Mouse (Mus musculus): ENCODE data around the gene Ilk. TPM values are rescaled to one million over a fixed set of nuclear protein-coding genes. Genes with fewer than 3 reads are reported as not detected.
"Not testable (repeated sequence)": the region's sequence is repeated elsewhere in the genome, so short reads cannot be mapped to it uniquely, and the experiment has no call there.

Gene Ilk
- 488 and 618 TPM in 2 replicates for polyA plus RNA-seq (2012; rRNA removed)

DNA sequence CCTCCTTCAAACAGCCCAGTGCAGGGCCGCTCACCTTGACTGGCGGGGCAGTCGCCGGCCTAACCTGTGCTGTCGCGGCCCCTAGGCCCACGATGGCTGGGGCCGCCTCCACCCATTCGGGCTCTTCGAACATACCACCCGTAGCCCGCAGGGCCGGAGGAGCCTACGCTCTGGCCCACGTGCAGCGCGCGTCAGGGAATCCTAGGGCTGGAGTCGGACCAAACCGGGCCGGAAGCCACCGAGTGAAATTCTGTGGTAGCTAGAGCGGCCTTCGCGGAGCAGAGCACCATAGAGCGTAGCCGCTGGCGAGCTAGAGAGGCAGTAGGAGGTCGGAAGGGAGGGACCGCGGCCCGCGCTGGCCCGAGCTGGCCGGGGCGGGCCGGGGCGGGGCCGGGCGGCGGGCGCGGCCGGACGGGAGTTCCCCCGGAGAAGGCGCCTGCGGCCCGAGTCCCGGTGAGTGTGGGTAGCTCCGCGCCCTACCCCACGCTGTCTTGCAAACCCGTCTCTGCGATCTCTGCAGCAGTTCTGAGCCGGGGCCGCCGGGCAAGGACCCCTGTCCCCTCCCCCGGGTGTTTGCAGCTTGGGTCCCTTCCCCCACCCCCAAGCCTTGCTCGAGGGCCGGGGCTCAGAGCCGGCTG, at the start of gene Ilk:
Gene Ilk, plus strand, starts transcription at position 329 of the 638 bp plus-strand sequence.
- peak; percentile 91 for DNase-seq (ENCODE audit: low spot score)

DNA sequence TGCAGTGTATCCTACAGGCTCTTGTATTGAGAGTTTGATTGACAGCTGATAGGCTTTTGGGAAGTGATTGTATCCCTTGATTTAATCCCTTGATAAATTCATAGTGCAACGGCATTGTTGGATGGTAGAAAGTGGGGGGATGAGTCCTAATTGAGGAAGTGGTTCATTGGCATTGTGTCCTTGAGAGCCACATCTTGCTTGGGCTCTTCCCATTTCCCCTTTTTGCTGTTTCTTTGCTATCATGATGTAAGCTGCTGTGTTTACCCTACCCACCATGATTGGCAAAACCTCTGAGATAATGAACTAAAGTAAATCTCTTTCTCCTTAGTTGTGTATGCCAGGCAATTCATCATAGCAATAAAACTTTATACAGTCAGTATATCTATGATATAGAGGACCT, 45.5 kb upstream of the Ilk start:
- no peak for DNase-seq (ENCODE audit: low spot score)

DNA sequence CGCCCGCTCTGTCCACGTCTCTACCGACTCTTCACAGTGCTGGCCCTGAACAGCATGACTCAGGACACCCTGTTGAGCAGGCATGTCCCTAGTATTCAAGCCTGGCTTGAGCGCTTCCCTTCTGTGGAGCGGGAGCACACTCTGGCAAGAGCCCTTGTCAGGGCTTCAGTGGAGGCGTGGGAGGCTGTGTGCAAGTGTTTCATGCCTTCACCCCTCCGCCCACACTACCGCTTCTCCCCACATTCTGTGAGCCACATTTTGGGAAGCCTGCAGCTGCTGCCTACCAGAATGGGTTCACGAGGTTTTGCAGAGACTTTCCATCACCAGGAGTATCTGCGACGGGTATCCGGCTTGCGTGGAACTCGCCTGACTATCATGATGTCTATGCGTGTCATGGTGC, 33.2 kb upstream of the Ilk start:
- no peak for DNase-seq (ENCODE audit: low spot score)

DNA sequence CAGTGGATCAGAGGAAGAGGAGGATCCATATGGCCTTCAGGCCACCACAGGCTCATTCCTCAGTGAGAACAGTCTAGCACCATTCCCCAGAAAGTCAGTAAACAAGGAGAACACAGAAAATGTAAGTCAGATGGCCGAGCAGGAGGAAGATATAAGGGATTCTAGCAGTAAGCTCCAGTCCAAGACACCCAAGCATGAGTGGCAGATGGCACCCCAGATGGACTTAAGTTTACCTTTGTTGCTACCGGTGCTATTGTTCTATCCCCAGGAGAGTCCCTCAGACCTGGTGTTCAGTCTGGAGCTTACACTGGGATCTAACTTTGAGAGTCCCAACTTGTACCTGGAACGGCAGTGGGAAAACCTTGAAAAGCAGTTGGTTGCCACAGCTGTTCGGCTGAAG, 32.6 kb upstream of the Ilk start:
- DNase-seq (ENCODE audit: low spot score): no peak

DNA sequence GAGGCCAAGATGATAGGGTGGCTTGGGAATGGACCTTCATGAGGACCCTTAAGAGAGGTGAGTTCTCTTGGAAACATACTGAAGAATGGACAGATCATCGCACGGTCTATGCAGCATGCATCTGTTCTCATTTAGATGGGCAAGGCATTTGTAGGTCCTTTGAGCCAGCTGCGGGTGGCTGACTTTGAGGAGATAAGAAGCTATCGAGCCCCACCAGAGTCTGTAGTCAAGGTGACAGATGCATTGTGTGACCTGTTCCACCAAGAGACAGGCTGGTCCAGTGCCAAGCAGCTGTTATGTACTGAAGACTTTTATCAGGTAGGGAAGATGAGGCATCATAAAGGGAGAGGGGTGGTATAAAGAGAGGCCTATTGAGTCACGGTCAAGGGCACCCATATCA, 27.7 kb upstream of the Ilk start:
- DNase-seq (ENCODE audit: low spot score): no peak

DNA sequence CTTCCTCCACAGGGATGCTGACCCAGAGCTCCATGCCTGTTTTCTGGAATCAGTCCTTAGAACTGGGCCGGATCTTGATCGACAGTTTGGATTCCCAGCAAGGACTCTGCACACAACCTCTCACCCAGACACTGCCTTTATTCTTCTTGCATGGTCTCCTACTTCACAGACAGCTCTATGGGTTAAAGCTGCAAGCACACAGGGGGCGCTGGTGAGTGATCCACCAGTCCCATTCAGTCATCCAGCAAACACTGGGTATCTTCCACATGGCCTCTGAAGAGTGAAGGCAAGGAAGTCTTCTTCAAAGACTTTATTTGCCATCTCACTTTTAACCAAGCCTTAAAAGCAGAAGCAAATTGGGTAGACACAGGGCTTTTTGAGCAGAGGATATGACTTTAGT, 21.0 kb upstream of the Ilk start:
- DNase-seq (ENCODE audit: low spot score): no peak

DNA sequence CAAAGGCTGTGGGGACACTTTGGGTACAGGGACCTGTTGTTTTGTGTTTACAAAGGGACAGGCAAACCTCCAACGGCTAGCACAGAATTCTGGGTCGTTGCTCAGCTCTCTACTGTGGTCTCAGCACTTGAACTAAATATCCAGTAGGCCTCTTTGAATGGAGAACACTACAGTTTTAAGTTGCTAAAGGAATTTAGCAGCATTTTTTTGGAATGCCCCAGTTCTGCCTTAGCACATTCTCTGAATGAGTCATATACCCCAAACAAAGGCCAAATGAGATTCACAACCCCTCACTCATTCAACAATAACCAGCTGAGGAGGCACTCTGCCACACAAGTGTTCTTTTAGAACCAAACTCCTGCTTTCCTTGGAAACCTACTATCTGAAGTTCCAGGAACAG, 14.5 kb upstream of the Ilk start:
- no peak for DNase-seq (ENCODE audit: low spot score)

DNA sequence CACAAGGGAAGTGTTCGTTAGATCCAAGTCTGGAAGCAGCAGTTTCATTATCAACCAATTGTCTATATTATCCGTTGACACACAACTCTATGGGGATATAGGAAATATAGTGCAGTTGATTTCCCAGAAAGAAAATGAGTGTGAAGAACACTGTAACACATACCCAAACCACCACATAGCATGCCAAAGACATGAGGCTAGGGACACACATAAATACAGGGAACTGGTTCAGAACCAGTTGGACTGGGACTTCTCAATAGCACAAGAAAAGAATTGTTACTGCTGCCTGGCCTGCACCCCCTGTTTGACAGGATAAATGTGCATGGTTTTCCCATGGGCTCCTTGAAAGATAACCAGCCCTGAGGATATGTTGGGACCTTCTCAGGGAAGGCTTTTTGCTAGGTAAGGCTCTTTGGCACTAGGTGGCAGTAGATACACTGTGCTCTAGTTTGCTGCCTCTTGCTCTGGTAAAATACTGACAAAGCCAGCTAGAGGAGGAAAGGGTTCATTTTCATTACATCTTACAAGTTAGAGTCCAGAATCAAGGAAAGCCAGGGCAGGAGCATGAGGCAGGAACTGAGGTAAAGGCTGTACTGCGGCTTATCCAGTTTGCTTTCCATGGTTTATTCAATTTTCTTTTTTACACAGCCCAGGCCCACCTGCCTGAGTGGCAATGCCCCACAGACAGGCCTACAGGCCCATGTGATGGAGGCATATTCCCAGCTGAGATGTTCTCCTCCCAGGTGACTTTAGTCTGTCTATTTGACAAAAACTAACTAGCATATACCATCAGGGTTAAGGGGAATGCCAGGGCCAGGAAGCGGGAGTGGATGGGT, 10.0 kb upstream of the Ilk start:
- DNase-seq (ENCODE audit: low spot score): no peak

DNA sequence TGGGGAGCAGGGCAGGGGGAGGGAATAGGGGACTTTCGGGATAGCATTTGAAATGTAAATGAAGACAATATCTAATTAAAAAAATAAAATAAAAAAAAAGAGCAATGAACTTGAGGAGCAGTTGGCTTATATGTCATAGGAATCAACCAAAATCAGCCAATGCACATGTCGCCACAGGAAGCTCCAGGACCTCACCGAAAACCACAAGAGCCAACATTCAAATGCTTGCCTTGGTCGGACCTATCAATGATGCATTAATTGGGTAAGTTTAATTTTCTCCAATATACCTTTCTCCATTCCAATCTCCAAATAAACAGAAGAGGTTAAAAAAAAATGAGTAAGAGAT, 9.4 kb upstream of the Ilk start:
- DNase-seq (ENCODE audit: low spot score): no peak

DNA sequence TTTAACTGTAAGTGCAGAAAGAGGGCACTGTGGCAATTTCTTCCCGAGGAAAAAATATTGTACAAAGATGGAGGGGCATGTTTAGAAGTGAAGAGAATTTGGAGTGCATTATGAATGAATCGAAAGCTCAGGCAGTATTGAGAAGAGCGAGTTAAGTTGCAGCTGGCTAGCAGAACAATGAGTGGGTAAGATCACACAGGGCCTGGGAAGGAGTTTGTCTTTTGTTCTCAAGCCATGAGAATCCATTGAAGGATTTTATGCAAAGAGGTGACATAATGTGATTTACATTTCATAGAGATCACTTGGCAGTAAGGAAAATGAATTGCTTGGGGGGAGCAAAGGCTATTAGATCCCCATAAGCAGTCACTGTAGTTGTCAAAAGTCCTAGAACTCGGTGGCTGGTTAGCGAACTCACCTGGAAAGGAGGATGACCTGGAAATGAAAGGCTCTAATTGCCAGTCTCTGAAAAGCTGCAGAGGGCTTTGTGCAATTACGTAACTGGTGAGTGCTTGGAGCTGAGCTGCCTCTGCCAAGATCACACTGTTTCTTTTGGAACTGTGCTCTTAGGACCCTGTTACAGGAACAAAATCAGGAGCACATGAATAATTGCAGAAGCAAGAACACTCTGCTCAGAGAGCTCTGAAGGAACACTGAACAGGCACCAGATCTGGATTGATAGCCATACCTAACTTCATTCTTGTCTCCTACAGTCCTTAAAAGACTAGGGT, 7.5 kb upstream of the Ilk start:
- no peak for DNase-seq (ENCODE audit: low spot score)

DNA sequence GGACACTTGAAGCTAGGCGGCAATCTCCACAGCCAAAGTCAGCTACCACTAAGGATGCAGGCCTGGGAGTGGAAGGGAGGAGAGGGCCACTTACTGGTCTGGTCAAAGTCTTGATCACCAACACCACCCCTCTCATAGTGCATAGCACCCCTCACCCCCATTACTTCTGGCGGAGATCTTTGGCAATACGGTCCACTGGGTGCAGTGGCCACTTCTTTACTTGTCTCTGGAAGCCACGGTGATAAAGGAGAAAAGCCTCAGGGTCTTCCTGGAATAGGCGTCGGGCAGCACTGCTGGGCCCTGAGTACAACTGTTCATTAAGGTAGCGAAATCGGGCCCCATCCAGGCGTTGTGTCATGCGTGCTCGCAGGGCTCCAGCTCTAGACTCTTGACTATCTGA, 2.6 kb upstream of the Ilk start:
- DNase-seq (ENCODE audit: low spot score): no peak

DNA sequence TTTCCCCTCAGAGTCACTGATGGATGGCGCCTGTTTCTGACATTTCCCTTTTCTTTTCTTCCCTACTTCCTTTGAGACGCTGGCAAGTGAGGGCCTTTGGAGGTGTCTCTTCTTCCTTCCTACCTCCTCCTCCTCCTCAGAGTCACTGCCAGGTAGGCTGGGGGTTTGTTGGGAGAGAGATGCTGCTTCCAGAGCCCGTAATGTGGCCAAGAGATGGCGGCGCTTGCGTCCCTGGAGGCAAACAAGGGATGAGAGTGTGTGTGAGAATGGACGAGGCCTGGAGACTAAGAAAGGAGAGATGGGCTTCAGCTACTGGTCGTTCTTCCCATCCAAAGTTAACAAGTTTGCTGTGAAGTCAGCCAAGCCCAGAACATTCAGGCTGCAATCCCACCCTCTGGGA, 1.6 kb upstream of the Ilk start:
- no peak for DNase-seq (ENCODE audit: low spot score)

DNA sequence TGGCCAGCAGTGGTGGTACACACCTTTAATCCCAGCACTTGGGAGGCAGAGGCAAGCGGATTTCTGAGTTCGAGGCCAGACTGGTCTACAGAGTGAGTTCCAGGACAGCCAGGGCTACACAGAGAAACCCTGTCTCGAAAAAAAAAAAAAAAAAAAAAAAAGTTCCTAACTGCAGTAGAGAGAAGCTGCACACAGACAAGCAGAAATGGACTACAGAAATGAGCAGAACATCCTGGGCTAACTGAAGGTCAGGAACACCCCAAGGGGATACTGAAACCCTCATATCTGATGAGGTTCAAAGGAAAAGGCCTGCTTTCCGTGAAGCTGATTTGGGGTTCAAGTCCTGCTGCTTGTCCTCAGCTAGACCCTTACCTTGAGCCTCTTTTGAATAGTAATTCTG, 928 bp upstream of the Ilk start:
- not testable (repeated sequence) for DNase-seq (ENCODE audit: low spot score)

DNA sequence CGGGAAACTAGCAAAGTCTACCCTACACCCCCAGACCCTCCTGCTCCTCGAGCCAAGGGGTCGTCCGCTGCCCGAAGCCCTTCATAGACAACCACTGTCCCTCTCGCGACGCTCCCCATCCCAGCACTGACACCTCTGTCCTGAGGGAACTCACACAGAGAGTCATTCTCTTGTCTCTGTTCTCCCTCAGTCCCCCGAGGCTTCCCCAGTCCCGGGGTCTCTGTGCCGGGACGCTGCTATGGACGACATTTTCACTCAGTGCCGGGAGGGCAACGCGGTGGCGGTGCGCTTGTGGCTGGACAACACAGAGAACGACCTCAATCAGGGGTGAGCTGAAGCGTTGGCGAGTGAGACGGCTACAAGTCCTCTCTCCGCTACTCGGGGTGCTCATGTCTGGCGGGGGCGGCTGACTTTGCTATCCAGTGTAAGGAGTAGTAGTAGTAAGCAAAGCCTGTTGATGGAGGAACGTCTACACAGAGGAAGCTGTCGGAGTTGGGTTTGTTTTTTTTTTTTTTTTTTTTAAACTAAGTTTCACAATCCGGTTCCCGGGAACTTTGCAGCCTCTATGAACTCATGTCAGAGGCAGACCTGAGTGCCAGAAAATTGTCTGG, 624 bp downstream of the Ilk start, which contains the start of gene Rrp8:
Gene Rrp8, minus strand, starts transcription at position 475 of the 611 bp plus-strand sequence.
- peak; percentile 57 for DNase-seq (ENCODE audit: low spot score)

DNA sequence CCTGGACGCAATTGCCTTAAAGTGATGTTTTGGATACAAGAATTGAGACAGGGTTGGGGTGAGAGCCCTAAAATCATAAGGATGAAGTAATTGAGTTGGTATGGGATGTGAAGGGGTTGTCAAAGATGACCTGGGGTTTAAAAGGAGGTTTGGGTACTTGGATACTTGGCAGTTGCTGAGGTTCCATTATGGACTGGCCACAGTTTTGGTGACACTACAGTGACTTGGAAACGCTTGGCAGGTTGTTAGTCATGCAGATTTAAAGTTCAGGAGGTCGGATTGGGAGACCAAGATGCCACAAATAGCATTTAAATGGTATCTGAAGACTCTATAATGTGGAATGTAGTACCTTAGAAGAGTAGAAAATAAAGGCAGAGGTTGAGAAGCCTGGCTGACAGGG, 1.3 kb downstream of the Ilk start:
- no peak for DNase-seq (ENCODE audit: low spot score)

DNA sequence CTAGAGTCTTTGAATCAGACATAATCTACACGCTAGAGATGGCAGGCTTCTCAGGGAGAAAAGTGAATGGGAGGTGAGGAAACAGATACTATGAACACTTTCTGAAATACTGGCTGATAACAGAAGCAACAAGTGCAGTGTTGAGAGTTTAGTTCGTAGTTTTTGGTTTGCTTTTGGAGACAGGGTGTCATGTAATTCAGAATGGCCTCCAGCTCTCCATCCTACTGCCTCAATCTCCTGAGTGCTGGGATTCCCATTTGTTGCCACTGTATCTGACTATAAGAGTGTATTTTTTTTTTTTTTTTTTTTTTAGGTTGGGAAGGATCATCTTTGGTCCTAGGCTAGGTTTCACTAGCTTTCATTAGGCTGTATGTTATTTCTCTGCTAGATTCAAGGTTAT, 1.9 kb downstream of the Ilk start:
- no peak for DNase-seq (ENCODE audit: low spot score)

DNA sequence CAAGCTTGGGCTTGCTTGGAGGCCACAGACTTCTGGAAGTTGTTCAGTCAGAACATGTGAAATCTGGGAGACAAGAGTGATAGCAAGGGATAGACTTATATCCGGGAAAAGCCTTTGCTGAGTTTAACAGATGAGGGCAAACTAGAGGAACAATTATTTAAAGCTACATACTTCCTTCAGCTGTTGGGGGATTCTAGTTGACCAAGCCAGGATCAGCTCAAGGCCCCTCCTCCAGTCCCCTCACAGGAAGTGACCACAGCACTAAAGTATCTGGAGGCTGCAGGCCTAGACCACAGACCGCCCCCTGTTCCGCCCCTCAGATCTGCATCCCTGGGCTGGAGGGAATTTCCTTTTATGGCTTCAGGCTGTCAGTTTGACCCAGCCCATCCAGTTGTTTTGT, 2.6 kb downstream of the Ilk start:
- DNase-seq (ENCODE audit: low spot score): no peak

DNA sequence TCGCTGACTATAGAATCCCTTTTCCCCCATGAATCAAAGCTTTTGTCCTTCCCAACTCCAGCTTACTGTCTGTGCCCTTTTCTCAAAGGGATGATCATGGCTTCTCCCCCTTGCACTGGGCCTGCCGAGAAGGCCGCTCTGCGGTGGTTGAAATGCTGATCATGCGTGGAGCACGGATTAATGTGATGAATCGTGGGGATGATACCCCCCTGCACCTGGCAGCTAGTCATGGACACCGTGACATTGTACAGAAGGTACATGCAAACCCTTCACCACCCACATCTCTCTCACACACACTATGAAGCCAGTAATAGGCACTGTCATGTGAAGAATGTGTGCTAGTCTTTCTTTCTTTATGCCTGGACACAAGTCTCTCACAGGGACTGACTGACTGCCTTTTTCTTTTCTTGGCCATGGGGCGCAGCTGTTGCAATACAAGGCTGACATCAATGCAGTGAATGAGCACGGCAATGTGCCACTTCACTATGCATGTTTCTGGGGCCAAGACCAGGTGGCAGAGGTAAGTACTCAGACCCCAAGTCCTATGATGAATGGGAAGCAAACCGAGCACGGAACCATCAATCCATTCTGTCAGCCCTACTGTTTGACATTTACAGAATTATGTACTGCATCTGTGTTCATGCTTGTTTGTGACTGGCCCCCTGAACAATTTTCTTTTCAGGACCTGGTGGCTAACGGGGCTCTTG, 3.9 kb downstream of the Ilk start:
- DNase-seq (ENCODE audit: low spot score): no peak

DNA sequence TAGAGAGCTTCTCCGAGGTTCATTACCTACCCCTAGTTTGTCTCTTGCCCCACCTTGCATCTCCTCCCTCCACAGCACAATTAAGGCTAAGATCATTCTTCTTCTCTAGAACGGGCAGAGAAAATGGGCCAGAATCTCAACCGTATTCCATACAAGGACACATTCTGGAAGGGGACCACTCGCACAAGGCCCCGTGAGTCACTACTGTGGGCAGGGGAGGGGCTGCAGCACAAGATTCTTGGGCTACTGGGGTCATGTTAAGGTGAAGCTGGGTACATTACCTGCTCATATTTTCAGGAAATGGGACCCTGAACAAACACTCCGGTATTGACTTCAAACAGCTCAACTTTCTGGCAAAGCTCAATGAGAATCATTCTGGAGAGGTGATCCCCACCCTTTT, 4.5 kb downstream of the Ilk start:
- no peak for DNase-seq (ENCODE audit: low spot score)

DNA sequence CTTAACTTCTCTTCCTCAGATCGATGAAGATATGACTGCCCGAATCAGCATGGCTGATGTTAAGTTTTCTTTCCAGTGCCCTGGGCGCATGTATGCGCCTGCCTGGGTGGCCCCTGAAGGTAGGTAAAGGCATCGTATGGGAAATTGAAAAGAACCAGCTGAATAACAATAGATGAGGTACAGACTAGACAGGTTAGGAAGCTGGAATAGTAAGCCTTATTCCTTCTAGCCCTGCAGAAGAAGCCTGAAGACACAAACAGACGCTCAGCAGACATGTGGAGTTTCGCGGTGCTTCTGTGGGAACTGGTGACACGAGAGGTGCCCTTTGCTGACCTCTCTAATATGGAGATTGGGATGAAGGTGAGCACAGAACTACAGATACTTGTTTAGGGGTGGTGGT, 5.6 kb downstream of the Ilk start:
- no peak for DNase-seq (ENCODE audit: low spot score)

DNA sequence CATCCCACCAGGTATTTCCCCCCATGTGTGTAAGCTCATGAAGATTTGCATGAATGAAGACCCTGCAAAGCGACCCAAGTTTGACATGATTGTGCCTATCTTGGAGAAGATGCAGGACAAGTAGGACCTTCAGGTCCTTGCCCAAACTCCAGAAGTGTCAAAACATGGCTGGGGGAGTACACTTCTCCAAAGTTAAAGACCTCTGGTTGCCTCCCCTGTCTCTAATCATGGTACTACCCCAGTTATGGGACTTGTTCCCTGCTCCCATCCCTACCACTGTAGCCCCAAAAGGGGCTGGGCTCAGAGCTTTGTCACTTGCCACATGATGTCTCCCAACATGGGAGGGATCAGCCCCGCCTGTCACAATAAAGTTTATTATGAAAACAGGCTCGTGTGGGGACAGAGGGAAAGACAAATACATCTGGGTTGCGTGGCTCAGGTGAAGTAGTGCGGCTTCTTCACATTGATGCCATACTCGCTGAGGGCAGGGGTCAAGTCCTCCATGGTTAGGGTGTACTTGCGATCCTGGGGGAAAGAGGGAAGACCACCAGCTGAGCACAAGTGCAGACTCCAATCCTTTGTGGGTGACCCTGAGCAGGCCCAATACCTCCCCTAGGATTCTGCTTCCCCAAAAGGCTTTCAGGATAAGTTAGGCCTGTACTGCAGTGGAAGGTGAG, 6.3 kb downstream of the Ilk start:
- DNase-seq (ENCODE audit: low spot score): not testable (repeated sequence)

All from urinary bladder, adult 2 months (tissue).